Mouse (Mus musculus): ENCODE results near the gene Mecom. TPM values are rescaled to one million over a fixed set of nuclear protein-coding genes. Genes with fewer than 3 reads are reported as not detected.
"Not testable (repeated sequence)": the region's sequence is repeated elsewhere in the genome, so short reads cannot be mapped to it uniquely, and the experiment has no call there.

The Mecom gene
- total RNA-seq, 2 experiments from 2014 or later = 4.7 to 10.2 TPM

GRCm38 (mm10) chr3:30450206-30450965, 97.4 kb downstream of the Mecom start:
- no peak for DNase-seq (ENCODE audit: low spot score in 2 of 2)

DNA sequence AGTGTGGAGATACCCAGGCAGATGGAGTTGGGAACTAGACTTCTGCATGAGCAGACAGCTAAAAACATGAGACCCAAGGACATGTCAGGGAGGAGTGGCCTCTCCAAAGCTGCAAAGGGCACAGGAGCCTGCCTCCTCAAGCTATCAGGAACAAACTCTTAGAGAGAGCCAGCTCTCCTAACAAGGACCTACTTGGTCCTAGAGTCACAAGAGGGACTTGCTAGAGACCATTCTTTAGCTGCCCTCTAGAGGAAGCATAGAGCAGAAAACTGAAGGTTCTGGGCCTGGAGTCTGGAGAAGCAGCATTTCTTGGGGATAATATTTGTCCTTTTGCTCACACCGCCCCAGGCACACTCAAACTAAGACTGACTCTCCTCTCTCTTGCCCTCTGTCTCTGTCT, 99.2 kb downstream of the Mecom start:
- no peak for DNase-seq (ENCODE audit: low spot score in 2 of 2)

DNA sequence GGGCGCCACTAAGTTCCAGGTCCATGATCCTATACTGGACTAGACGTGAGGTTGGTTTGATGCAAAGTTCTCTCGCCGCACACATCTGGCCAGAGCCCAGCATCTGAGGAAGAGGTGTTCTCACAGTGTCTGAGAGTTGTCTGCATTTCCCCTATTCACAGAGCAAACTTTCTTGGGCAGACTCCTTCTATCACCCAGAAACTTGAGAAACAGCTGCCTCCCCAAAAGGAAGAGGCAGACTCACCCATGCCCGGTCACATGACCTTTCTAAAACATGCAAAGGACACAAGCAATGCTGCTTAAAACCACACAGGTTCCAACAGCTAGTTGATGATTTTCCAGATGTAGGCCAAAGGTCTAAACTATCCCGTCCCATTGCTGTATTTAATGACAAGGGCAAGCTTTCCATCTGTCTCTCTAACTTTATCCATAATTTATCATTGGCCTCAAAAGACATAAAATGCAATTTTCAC, 101.8 kb downstream of the Mecom start:
- no peak for DNase-seq (ENCODE audit: low spot score in 2 of 2)

DNA sequence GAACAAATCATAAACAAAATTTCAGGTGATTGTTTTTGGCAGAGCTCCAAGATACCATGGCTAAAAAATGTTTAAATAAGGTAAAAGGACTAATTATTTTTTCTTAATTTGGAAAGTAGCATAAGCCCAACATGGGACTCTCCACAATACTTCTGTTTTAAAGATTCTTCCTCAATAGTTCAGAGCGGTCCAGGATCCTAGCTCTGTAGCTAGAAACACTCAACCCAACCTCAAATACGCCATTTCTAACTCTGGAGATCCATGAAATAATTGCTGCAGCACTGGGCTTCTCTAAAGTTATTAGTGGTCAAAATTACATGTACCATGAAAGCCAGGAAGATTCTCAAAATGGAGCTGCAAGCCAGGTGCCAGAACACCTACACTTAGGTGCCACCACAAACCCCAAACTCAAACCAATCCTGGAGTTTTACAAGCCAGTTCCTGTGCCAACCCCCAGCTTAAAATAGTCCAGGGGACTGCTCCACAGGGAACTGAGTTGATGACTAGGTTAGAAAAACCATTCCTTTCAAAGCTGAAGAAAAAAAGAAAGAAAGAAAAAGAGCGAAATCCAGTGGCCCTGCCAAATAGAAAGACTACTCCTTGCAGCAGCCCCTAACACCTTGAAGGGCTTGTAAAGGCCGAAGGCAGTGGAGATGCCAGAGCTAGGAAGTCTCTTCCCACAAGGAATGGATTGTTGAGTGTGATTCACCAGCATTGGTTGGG, 102.4 kb downstream of the Mecom start:
- DNase-seq (ENCODE audit: low spot score in 2 of 2) = no peak

DNA sequence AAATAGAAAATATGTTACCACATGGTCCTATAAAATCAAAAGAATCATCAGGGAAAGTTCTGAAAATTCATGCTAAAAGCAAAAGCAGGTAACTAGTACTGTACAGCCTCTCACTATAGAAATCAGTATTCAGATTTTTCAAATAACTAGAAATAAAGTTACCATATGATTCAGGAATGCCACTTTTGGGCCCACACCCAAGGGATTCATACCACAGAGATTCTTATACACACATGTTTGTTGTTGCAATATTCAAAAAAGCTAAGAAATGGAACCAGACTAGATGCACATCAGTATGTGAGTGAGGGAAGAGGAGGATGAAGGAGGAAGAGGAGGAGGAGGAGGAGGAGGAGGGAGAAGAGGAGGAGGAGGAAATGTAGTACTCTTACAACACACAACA, 106.2 kb downstream of the Mecom start:
- DNase-seq (ENCODE audit: low spot score in 2 of 2) = no peak

GRCm38 (mm10) chr3:30438007-30438406, 109.8 kb downstream of the Mecom start:
- DNase-seq (ENCODE audit: low spot score in 2 of 2) = no peak

GRCm38 (mm10) chr3:30436561-30436960, 111.2 kb downstream of the Mecom start:
- no peak for DNase-seq (ENCODE audit: low spot score in 2 of 2)

GRCm38 (mm10) chr3:30436131-30436530, 111.7 kb downstream of the Mecom start:
- DNase-seq (ENCODE audit: low spot score in 2 of 2) = no peak

DNA sequence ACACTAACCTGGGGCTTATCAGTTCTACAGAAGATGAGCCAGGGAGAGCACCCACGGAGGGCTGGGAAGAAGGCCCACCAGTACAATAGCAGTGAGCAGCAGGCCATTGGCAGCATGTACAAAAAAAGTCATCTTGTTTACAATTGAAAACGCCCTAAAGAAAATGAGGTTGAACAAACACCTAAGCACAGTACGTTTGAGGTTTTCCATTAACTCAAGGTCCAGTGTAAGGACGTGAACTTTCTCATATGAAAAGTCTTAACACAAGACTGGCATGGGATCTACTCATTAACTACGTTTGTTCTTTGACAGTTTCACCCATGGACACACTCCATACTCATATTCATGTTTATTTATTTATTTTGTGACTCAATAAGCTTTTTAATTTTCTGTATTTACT, 118.9 kb downstream of the Mecom start:
- DNase-seq (ENCODE audit: low spot score in 2 of 2) = no peak

GRCm38 (mm10) chr3:30424036-30424435, 123.8 kb downstream of the Mecom start:
- no peak for DNase-seq (ENCODE audit: low spot score in 2 of 2)

DNA sequence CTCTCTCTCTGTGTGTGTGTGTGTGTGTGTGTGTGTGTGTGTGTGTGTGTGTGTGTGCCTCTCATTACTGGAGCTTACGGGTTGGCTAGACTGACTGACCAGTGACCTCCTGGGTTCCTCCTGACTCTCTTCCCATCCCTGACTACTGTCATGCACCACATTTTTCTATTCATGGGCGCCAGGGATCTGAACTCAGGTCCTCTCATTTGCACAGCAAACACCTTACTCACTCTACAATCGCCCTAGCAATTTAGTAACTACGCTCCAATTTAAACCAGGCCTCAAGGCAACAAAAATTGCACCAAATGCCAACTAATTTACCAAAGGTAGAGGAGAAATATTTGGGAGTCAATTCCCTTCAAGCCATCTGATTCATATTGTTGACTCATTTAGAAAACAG, 125.9 kb downstream of the Mecom start:
- not testable (repeated sequence) for DNase-seq (ENCODE audit: low spot score in 2 of 2)

DNA sequence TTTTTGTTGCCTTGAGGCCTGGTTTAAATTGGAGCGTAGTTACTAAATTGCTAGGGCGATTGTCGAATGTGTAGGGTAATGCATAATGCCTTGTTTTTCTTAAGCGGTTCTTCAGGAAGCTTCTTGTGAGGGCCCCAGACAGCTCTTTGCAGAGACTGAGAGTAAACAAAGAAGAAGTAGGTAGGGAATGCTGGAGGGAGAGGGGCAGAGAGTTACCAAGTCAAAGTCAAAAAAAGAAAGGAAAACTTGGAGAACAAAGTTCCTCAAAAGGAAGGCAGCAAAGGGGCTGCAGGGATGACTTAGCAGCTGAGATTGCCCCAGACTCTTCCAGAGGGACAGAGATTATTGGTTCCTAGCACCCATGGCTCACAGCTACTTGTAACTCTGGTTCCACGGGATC, 126.9 kb downstream of the Mecom start:
- DNase-seq (ENCODE audit: low spot score in 2 of 2) = no peak

DNA sequence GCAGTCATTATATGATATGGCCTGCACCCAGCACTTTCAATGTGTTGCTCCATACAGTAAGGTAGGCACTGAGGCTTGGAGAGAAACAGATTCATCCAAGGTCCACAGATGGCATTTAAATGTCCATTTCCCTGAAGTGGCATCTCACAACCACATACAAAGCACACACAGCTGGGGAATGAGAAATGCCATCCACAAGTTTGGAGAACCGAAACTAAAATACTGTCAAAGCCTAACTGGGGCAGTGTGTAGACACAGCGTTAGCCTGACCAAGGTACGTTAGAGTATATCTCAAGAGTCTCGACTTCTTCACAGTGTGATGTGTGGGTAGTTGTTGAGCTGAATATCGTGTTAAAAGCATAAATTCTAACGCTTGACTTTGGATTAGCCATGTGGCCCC, 133.6 kb downstream of the Mecom start:
- DNase-seq (ENCODE audit: low spot score in 2 of 2) = no peak

GRCm38 (mm10) chr3:30410778-30411177, 137.0 kb downstream of the Mecom start:
- DNase-seq (ENCODE audit: low spot score in 2 of 2) = no peak

DNA sequence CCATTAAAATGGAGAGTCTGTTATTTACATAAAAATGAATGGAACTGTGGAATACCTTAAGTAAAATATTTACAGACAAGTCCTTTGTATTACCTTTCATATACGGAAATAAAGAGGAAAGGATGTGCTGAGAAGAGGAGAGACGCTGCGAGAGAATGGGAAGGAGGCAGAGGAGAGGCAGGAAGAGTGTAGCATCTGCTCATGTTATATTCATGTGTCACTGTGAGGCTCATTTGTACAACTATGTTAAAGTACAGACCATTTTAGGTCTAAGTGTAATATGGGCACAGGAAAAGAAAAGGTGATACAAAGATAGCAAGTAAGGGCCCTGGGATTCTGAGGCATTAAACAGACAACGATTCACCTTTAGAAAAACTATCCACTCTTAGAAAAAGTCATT, 143.0 kb downstream of the Mecom start:
- no peak for DNase-seq (ENCODE audit: low spot score in 2 of 2)

DNA sequence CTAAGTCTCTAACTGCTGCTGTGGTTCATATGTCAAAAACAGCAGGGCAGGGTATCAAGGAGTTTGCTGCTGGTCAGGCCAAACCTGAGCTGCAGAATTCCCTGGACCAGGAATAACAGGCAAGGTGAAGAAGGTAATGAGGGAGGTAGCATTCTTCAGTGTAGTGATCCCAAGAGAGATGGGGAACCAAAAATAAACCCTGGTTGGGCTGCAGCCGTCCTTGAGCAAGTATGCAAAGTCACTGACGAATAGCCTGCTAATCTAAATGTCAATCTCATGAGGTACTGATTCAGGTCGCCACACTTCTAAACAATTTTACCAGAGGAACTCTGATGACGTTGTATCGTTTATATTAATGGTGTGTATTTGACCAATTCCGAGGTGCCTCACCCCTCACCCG, 148.9 kb downstream of the Mecom start:
- no peak for DNase-seq (ENCODE audit: low spot score in 2 of 2)

DNA sequence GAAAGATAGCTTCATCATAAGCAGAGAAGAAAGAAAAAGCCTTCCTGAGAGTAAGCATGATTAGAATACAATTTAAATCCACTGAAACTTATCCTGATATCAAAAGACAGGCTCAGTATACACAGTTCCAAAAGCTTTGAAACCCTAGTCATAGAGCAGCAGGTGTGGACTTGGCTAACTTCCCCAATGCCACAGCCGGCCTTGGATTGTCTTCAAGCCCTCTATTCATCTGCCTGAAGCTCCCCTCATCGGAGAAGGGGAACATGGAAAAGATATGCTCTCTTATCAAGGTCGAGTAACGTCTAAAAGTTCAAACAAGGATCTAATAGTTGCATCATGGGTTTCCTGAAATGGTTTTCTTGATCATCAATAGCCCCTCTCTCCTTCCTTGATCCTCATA, 152.9 kb downstream of the Mecom start:
- DNase-seq (ENCODE audit: low spot score in 2 of 2) = no peak

DNA sequence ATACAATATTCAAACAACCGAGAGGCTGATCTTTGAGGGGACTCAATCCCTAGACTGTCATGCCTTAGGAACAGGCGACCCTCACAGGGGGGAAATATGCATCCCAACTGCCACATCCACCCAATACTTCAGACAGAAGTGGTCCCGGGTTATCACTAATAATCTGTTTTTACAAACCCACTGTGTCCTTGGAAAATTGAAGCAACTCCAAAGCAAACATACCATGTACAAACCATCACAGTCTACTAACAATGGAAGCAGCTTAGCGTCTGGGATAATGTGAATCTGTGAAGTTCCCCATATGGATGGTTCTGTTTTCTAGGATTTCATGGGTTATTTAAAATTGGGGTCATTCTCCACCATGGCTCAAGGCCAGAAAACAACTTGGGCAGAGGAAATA, 155.1 kb downstream of the Mecom start:
- no peak for DNase-seq (ENCODE audit: low spot score in 2 of 2)

GRCm38 (mm10) chr3:30392218-30392617, 155.6 kb downstream of the Mecom start:
- DNase-seq (ENCODE audit: low spot score in 2 of 2) = no peak

- no peak for DNase-seq (ENCODE audit: low spot score in 2 of 2)
Measured at GRCm38 (mm10) chr3:30390346-30390745, 157.5 kb downstream of the Mecom start.

GRCm38 (mm10) chr3:30380273-30380672, 167.5 kb downstream of the Mecom start:
- DNase-seq (ENCODE audit: low spot score in 2 of 2) = no peak

GRCm38 (mm10) chr3:30379301-30379700, 168.5 kb downstream of the Mecom start:
- no peak for DNase-seq (ENCODE audit: low spot score in 2 of 2)

DNA sequence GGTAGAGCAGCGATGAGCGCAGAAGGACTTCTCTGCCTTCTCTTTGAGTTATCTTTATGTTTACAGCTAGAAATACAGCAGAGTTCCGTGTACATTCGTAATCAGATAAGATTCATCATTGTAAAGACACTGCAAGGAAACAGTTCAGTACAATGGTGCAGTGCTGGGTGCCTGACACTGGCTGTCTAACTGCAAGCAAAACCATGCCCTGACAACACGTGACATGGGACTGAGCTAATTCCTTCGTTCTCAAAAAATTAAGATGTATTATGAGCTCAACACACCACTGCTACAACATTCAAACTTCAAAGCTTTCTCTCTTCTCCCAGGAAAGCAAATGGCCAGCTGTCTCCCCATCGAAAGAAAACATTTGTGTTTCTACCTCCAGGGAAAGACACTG, 176.3 kb downstream of the Mecom start:
- DNase-seq (ENCODE audit: low spot score in 2 of 2) = no peak

Measured in adrenal gland, adult 18-20 months (tissue).